Mouse (Mus musculus): ENCODE results near the gene Zfp12. TPM values are rescaled to one million over a fixed set of nuclear protein-coding genes. Genes with fewer than 3 reads are reported as not detected.

Zfp12 gene
- polyA plus RNA-seq, 1 experiment: 12.4 TPM

- Histone ChIP-seq H3K9me3 (replicated peaks; ENCODE audit: control insufficient read depth, insufficient read depth, low read length, poor library complexity, severe bottlenecking) (no peaks in the 10 kb centered on the region), H3K9ac (ENCODE audit: low read depth, poor library complexity, severe bottlenecking) (0 out of 2 replicates have a peak overlapping the region, but pooled peaks have one; percentile 88), H3K4me1 (ENCODE audit: control insufficient read depth, insufficient read depth, low read length) (no peaks in the 10 kb centered on the region), H3K36me3 (ENCODE audit: control insufficient read depth, insufficient read depth, low read length, poor library complexity, severe bottlenecking) (no peaks in the 10 kb centered on the region), H3K27ac (ENCODE audit: insufficient read depth, low read length) (no peak overlapping the region), H3K27me3 (ENCODE audit: control insufficient read depth, insufficient read depth, low read length, poor library complexity, severe bottlenecking) (peaks cover 2% of the 10 kb centered on the region; the same call in 1 of the 2 replicates), H3K4me3 (ENCODE audit: low read depth, low read length) (peak overlapping the region; percentile 93; the same call in 1 of the 2 replicates)
- TF ChIP-seq POLR2A (IDR thresholded peaks at IDR 0.05; ENCODE audit: insufficient read depth, low read length) (no peak), EP300 (IDR thresholded peaks at IDR 0.05; ENCODE audit: insufficient read depth, low read depth, low read length) (no peak), CTCF (IDR thresholded peaks at IDR 0.05; ENCODE audit: low read depth, low read length) (no peak)
Measured at GRCm38 (mm10) chr5:143268985-143269362, 34.0 kb downstream of the Zfp12 start.

DNA sequence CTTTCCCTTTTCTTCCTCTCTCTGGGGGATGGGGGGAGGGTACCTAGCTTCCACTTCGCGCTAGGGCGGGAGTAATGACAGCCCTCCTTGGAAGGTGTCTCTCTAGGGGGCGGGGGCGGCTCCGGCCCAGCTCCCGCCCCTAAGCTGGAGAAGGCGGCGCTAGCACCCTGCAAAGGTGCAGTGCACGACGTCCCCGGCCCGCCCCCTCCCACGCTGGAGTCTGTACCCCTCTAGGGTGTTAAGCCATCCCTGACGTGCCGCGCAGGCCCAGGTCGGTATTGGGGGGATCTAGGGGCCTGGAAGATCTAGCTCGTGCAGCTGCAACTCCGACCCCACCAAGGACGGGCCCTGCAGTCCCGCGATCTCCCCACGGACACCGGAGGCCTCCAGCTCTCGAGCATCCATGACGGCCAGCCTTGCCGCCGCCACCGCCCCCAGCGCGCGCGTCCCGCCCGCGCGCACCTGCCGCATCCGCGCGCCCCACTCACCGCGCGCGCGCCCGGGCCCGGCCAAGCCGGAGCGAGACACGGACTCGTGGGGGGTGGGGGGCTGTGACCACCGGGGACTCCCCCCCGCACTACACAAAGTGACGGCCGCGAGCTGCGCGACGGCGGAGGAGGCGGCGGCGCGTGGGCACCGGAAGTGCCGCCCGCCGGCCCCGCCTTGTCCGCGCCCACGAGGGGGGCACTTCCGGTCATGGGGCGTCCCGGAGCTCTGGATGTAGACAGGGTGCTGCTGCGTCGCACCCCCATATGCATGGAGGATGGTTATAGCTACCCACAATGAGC is 34.6 kb downstream of the Zfp12 start, which contains the start of gene Zfp316:
Zfp316 (minus strand) TSS at position 660 of the 788 bp plus-strand sequence.
- Histone ChIP-seq H3K4me1 (ENCODE audit: control insufficient read depth, insufficient read depth, low read length) (no peaks in the 10 kb centered on the region), H3K9me3 (replicated peaks; ENCODE audit: control insufficient read depth, insufficient read depth, low read length, poor library complexity, severe bottlenecking) (no peaks in the 10 kb centered on the region), H3K27me3 (ENCODE audit: control insufficient read depth, insufficient read depth, low read length, poor library complexity, severe bottlenecking) (peaks cover 2% of the 10 kb centered on the region; the same call in 1 of the 2 replicates), H3K9ac (ENCODE audit: low read depth, poor library complexity, severe bottlenecking) (peak within 1 kb of the TSS; percentile 88), H3K27ac (ENCODE audit: insufficient read depth, low read length) (no peak within 1 kb of the TSS), H3K36me3 (ENCODE audit: control insufficient read depth, insufficient read depth, low read length, poor library complexity, severe bottlenecking) (no peaks in the 10 kb centered on the region), H3K4me3 (ENCODE audit: low read depth, low read length) (peak within 1 kb of the TSS; percentile 93)
- TF ChIP-seq EP300 (IDR thresholded peaks at IDR 0.05; ENCODE audit: insufficient read depth, low read depth, low read length): no peak
- TF ChIP-seq CTCF (IDR thresholded peaks at IDR 0.05; ENCODE audit: low read depth, low read length): no peak
- TF ChIP-seq POLR2A (IDR thresholded peaks at IDR 0.05; ENCODE audit: insufficient read depth, low read length): no peak

- no peak for TF ChIP-seq POLR2A (IDR thresholded peaks at IDR 0.05; ENCODE audit: insufficient read depth, low read length)
- TF ChIP-seq CTCF (IDR thresholded peaks at IDR 0.05; ENCODE audit: low read depth, low read length): no peak
- TF ChIP-seq EP300 (IDR thresholded peaks at IDR 0.05; ENCODE audit: insufficient read depth, low read depth, low read length): no peak
- no peaks in the 10 kb centered on the region for H3K9me3 ChIP-seq (replicated peaks; ENCODE audit: control insufficient read depth, insufficient read depth, low read length, poor library complexity, severe bottlenecking)
- peak overlapping the region; percentile 93 for H3K4me3 ChIP-seq (ENCODE audit: low read depth, low read length)
- H3K4me1 ChIP-seq (ENCODE audit: control insufficient read depth, insufficient read depth, low read length): no peaks in the 10 kb centered on the region
- no peak overlapping the region for H3K27ac ChIP-seq (ENCODE audit: insufficient read depth, low read length)
- H3K27me3 ChIP-seq (ENCODE audit: control insufficient read depth, insufficient read depth, low read length, poor library complexity, severe bottlenecking): peaks cover 2% of the 10 kb centered on the region; the same call in 1 of the 2 replicates
- H3K9ac ChIP-seq (ENCODE audit: low read depth, poor library complexity, severe bottlenecking): peak overlapping the region; percentile 88
- H3K36me3 ChIP-seq (ENCODE audit: control insufficient read depth, insufficient read depth, low read length, poor library complexity, severe bottlenecking): no peaks in the 10 kb centered on the region
Measured at GRCm38 (mm10) chr5:143270151-143270519, 35.2 kb downstream of the Zfp12 start.

GRCm38 (mm10) chr5:143271642-143272041 is 36.7 kb downstream of the Zfp12 start:
- Histone ChIP-seq H3K9ac (ENCODE audit: low read depth, poor library complexity, severe bottlenecking) (no peak overlapping the region), H3K27ac (ENCODE audit: insufficient read depth, low read length) (no peak overlapping the region), H3K27me3 (ENCODE audit: control insufficient read depth, insufficient read depth, low read length, poor library complexity, severe bottlenecking) (peaks cover 2% of the 10 kb centered on the region; the same call in 1 of the 2 replicates), H3K9me3 (replicated peaks; ENCODE audit: control insufficient read depth, insufficient read depth, low read length, poor library complexity, severe bottlenecking) (no peaks in the 10 kb centered on the region), H3K36me3 (ENCODE audit: control insufficient read depth, insufficient read depth, low read length, poor library complexity, severe bottlenecking) (no peaks in the 10 kb centered on the region), H3K4me1 (ENCODE audit: control insufficient read depth, insufficient read depth, low read length) (no peaks in the 10 kb centered on the region), H3K4me3 (ENCODE audit: low read depth, low read length) (no peak overlapping the region)
- TF ChIP-seq EP300 (IDR thresholded peaks at IDR 0.05; ENCODE audit: insufficient read depth, low read depth, low read length) (no peak), CTCF (IDR thresholded peaks at IDR 0.05; ENCODE audit: low read depth, low read length) (no peak), POLR2A (IDR thresholded peaks at IDR 0.05; ENCODE audit: insufficient read depth, low read length) (no peak)

GRCm38 (mm10) chr5:143272108-143272507 is 37.1 kb downstream of the Zfp12 start:
- Histone ChIP-seq H3K4me3 (ENCODE audit: low read depth, low read length) (no peak overlapping the region), H3K27me3 (ENCODE audit: control insufficient read depth, insufficient read depth, low read length, poor library complexity, severe bottlenecking) (peaks cover 2% of the 10 kb centered on the region; the same call in 1 of the 2 replicates), H3K9ac (ENCODE audit: low read depth, poor library complexity, severe bottlenecking) (no peak overlapping the region), H3K27ac (ENCODE audit: insufficient read depth, low read length) (no peak overlapping the region), H3K4me1 (ENCODE audit: control insufficient read depth, insufficient read depth, low read length) (no peaks in the 10 kb centered on the region), H3K9me3 (replicated peaks; ENCODE audit: control insufficient read depth, insufficient read depth, low read length, poor library complexity, severe bottlenecking) (no peaks in the 10 kb centered on the region), H3K36me3 (ENCODE audit: control insufficient read depth, insufficient read depth, low read length, poor library complexity, severe bottlenecking) (no peaks in the 10 kb centered on the region)
- no peak for TF ChIP-seq POLR2A (IDR thresholded peaks at IDR 0.05; ENCODE audit: insufficient read depth, low read length)
- TF ChIP-seq EP300 (IDR thresholded peaks at IDR 0.05; ENCODE audit: insufficient read depth, low read depth, low read length): no peak
- TF ChIP-seq CTCF (IDR thresholded peaks at IDR 0.05; ENCODE audit: low read depth, low read length): no peak
